Mouse (Mus musculus) small intestine, adult 2 months (tissue): Measurements from ENCODE around the gene Fa2h.

ENCODE experiments used
- CTCF ChIP-seq: fragments of 200-500 bp; IDR thresholded peaks from 2 replicates; pipeline ENCODE4 v1.5.1; 2012; ENCODE audit warnings: low read depth, mild to moderate bottlenecking, control low read depth, inconsistent platforms, low read length, moderate library complexity, mixed read lengths; ENCODE audit not compliant: insufficient replicate concordance, insufficient read length; ENCODE audit errors: extremely low read depth
- POLR2A ChIP-seq: fragments of 200-500 bp; IDR thresholded peaks from 2 replicates; pipeline ENCODE4 v1.6.1; 2012; ENCODE audit warnings: low read depth, mild to moderate bottlenecking, control low read depth, inconsistent platforms, low read length, moderate library complexity

GRCm38 (mm10) chr8:111367350-111367749 lies 26.3 kb downstream of the Fa2h start:
- TF ChIP-seq CTCF: no peak
- TF ChIP-seq POLR2A: no peak
